Mouse (Mus musculus) stomach, embryonic 16.5 days (tissue): ENCODE measurements around the gene Boll. TPM values are rescaled to one million over a fixed set of nuclear protein-coding genes. Genes with fewer than 3 reads are reported as not detected.

Source experiments
- ATAC-seq: fragments of 200-750 bp; cut with Nextera tagmentation; 2 replicates; pipeline ENCODE4 v1.8.0; 2017; ENCODE audit warnings: moderate number of reproducible peaks, moderate TSS enrichment; ENCODE audit not compliant: insufficient read depth, low FRiP score
- H3K27ac ChIP-seq: fragments of 300-500 bp; sonication (generic); 2 replicates; pipeline ENCODE4 v1.5.1; 2014; ENCODE audit warnings: low read length
- H3K27me3 ChIP-seq: fragments of 300-500 bp; sonication (generic); 2 replicates; pipeline ENCODE4 v1.6.1; 2014; ENCODE audit warnings: low read length, control low read depth, mixed read lengths; ENCODE audit not compliant: control insufficient read depth, insufficient read depth
- H3K36me3 ChIP-seq: fragments of 300-500 bp; sonication (generic); 2 replicates; pipeline ENCODE4 v1.6.1; 2014; ENCODE audit warnings: low read length; ENCODE audit not compliant: control insufficient read depth, insufficient read depth
- H3K4me1 ChIP-seq: fragments of 300-500 bp; sonication (generic); 2 replicates; pipeline ENCODE4 v1.6.1; 2014; ENCODE audit warnings: low read length, control low read depth, mixed read lengths; ENCODE audit not compliant: control insufficient read depth, insufficient read depth
- H3K4me2 ChIP-seq: fragments of 300-500 bp; sonication (generic); 2 replicates; pipeline ENCODE4 v1.6.1; 2014; ENCODE audit warnings: low read depth, low read length, mixed read lengths
- H3K4me3 ChIP-seq: fragments of 300-500 bp; sonication (generic); replicated peaks from 2 replicates; pipeline ENCODE4 v1.5.1; 2014; ENCODE audit warnings: mild to moderate bottlenecking, low read length
- H3K9ac ChIP-seq: fragments of 300-500 bp; sonication (generic); 2 replicates; pipeline ENCODE4 v1.6.1; 2014; ENCODE audit warnings: low read length
- H3K9me3 ChIP-seq: fragments of 300-500 bp; sonication (generic); replicated peaks from 2 replicates; pipeline ENCODE4 v1.6.1; 2016; ENCODE audit warnings: low read length, control low read depth; ENCODE audit not compliant: control insufficient read depth
- WGBS: fragments of 180-500 bp; shearing (Covaris S2); extraction: QIAGEN DNeasy Blood & Tissue Kit; methylation state at CpG from one replicate; pipeline ENCODE4 v1.1.7; 2014; 5-methylcytosine and 5-hydroxymethylcytosine counted together
- polyA plus RNA-seq: library from polyadenylated mRNA; unstranded; fragments of >200 nt; fragmentation: Nextera tagmentation; extraction: Ambion mirVana; gene quantifications from 2 replicates; pipeline ENCODE4 v1.2.1, GENCODE M21; 2015

Boll gene
- polyA plus RNA-seq, 1 experiment from 2014 or later = 0.43 TPM

DNA sequence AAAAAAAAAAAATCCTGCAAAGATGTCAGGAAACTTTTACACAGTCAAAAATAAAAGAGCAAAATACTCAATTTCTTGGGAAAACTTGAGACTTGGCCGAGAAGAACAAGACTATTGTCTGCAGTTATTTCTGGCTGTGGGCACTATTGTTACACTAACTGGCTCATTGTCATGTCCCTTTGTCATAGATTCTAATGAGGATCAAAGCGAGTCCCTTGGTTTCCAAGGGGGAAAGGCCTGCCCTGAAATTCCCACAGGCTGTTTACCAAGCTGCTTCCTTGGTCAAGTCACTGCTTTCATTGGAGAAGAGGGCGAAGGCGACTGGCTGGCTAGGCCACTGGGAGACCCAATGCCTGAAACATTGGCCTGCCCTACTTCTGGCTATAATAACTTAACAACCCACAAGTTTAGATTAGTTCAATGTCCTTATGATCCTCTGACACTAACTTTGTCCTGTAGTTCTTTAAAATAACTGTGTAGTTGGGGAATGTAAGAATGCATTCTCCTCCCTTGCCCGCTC is 157.4 kb downstream of the Boll start:
- no peak for ATAC-seq
- no peak overlapping the region for H3K27ac ChIP-seq
- H3K4me3 ChIP-seq = no peak overlapping the region
- no peaks in the 10 kb centered on the region for H3K36me3 ChIP-seq
- H3K4me1 ChIP-seq = peaks cover 5% of the 10 kb centered on the region; the same call in 1 of the 2 replicates
- WGBS = 76% methylated on average over 5 of the region's 5 CpGs
- H3K4me2 ChIP-seq = no peak overlapping the region
- H3K27me3 ChIP-seq = no peaks in the 10 kb centered on the region
- H3K9ac ChIP-seq = no peak overlapping the region
- H3K9me3 ChIP-seq = no peaks in the 10 kb centered on the region

DNA sequence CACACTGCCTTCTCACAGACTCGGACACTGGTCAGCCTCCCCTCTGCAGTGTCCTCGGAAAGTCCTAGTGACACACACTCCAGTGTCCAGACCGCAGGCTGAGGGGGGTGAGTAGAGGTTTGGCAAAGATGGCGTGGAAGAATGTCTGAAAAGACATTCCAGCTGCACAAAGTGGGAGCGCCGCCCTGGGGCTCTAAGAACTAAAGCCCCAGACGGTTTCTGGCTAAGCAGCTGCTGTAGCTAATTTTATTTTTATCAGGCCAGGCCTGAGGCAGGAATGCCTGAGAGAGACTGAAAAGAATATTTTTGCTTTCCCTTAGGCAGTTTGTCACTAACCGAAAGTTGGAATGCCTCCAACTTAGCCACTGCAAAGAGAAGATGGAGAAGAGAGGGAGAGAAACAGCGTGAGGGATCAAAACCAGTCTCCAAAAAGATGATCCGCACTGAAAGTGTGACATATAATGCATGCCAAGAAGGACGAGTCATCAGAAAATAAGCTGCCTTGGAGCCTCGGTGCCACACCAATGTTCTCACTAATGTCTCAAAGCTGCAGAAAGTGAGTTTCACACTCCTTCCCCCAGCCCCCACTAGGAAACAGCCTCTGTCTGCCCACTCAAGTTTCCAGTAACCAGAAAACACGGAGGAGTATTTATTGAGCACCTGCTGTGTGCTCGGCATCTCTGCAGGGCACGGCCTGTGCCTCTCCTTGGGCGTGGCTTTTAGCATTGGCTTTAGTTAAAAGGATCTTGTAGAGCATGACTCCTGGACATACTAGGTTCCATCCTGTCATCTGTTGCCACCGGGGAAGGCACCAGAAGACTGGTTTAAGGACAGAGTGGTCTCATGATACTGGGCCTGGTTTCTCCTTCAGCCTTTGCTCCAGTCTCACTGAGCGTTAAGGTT is 161.2 kb downstream of the Boll start:
- Histone ChIP-seq H3K9me3 (no peaks in the 10 kb centered on the region), H3K9ac (no peak overlapping the region), H3K4me3 (no peak overlapping the region), H3K4me2 (no peak overlapping the region), H3K27me3 (no peaks in the 10 kb centered on the region), H3K36me3 (no peaks in the 10 kb centered on the region), H3K27ac (peak overlapping the region; percentile 62), H3K4me1 (peaks cover 5% of the 10 kb centered on the region)
- 58% methylated on average over 18 of the region's 18 CpGs for WGBS
- peak; percentile 18; the same call in 1 of the 2 replicates for ATAC-seq

DNA sequence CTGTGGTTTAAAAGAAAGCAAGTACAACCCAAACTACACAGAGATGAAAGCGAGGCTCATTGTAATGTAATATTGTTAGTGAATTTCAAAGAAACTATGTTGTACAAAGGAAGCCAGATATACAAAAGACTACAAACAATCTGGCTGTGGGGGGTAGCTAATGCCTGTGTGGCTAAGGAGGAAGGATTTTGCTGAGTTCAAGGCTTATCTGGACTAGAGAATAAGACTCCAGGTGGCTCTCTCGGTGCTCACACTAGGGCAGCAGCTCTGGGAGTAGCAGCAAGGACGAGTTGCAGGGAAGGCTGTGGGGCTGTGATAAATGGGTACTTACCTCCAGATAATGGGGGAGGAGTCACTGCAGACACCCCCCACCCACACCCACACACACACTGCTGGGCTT is 164.6 kb downstream of the Boll start:
- Histone ChIP-seq H3K36me3 (no peaks in the 10 kb centered on the region), H3K4me3 (no peak overlapping the region), H3K27ac (no peak overlapping the region), H3K27me3 (no peaks in the 10 kb centered on the region), H3K4me2 (no peak overlapping the region), H3K4me1 (peaks cover 5% of the 10 kb centered on the region), H3K9me3 (no peaks in the 10 kb centered on the region), H3K9ac (no peak overlapping the region)
- WGBS = 39% methylated on average over 3 of the region's 3 CpGs
- ATAC-seq = no peak

Other genes with a start within 250 kb of the Boll start
- gene Mob4, start 232.2 kb downstream of the Boll start, polyA plus RNA-seq = 153 TPM in 2 replicates
- gene Rftn2, start 136.7 kb downstream of the Boll start, polyA plus RNA-seq = 8.4 and 10.6 TPM in 2 replicates
- 3.9 TPM in 2 replicates for gene Mars2, start 126.3 kb downstream of the Boll start, polyA plus RNA-seq
- gene Plcl1, start 42.5 kb upstream of the Boll start, polyA plus RNA-seq = 1.9 and 2.2 TPM in 2 replicates